Mouse (Mus musculus): ENCODE measurements at regions not wholly inside any gene's neighbourhood (a gene's known extent, or its start where the extent isn't known, plus 50 kb on each side); places are given as distances from the start of the nearest gene placed in this dataset.

- DNase-seq (ENCODE audit: low spot score in 2 of 2) = no peak
- intact Hi-C loops (cut with DNase I) = no loop called here
These were observed 203.1 kb downstream of the Pten start for GRCm38 (mm10) chr19:32960196-32960947.

GRCm38 (mm10) chr19:32961525-32961924 is 204.2 kb downstream of the Pten start:
- intact Hi-C loops (cut with DNase I) = no loop called here
- no peak for DNase-seq (ENCODE audit: low spot score in 2 of 2)

- intact Hi-C loops (cut with DNase I) = no loop called here
- no peak for DNase-seq (ENCODE audit: low spot score in 2 of 2)
These were observed 206.7 kb downstream of the Pten start for GRCm38 (mm10) chr19:32963983-32964382.

GRCm38 (mm10) chr19:32965488-32965887 is 208.2 kb downstream of the Pten start:
- intact Hi-C loops (cut with DNase I) = no loop called here
- DNase-seq (ENCODE audit: low spot score in 2 of 2) = no peak

GRCm38 (mm10) chr19:32969213-32969776 is 212.0 kb downstream of the Pten start:
- intact Hi-C loops (cut with DNase I) = no loop called here
- DNase-seq (ENCODE audit: low spot score in 2 of 2) = no peak

GRCm38 (mm10) chr19:32972116-32972515 is 214.8 kb downstream of the Pten start:
- no peak for DNase-seq (ENCODE audit: low spot score in 2 of 2)
- intact Hi-C loops (cut with DNase I) = no loop called here

- intact Hi-C loops (cut with DNase I) = no loop called here
- DNase-seq (ENCODE audit: low spot score in 2 of 2) = no peak
These were observed 215.8 kb downstream of the Pten start for GRCm38 (mm10) chr19:32973130-32973529.

DNA sequence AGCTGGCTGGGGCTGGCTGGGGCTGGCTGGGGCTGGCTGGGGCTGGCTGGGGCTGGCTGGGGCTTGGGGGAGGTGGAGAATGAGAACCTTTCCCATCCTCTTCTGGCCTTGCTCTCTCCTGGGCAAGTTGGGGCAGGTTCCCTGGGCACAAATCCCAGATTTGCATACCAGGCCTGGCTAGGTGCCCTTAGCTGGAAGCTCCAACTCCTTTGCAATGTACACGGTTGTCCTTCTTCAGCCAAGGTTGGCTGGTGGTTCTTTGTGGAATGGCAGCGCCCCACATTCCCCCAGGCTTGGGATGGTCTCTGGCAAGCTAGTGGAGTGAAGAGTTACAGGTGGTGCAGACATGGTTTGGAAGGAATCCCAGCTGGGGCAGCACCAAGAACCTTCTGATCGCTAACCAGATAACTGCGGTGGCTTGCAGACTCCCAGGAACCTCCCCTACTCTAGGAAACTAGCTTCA is 217.5 kb downstream of the Pten start:
- intact Hi-C loops (cut with DNase I) = no loop called here
- DNase-seq (ENCODE audit: low spot score in 2 of 2) = no peak

DNA sequence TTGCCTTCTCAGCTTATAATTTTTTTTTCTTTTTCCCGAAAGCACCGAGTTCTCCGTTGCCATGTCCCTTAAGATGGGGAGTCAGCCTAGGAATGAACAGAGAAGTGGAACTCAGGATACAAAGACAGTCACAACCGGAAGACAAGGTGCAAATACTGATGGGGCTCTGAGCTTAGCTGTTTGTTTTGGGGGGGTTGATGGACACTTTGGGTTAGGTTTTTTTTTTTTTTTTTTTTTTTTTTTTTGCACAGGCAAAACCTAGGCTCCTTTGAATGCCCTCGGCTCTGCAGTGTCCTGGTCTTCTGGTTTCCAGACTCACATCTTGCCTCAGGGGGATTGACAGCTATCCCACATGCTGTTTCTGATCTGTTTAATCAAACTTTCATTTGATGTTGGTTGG is 218.0 kb downstream of the Pten start:
- intact Hi-C loops (cut with DNase I) = no loop called here
- DNase-seq (ENCODE audit: low spot score in 2 of 2) = no peak

DNA sequence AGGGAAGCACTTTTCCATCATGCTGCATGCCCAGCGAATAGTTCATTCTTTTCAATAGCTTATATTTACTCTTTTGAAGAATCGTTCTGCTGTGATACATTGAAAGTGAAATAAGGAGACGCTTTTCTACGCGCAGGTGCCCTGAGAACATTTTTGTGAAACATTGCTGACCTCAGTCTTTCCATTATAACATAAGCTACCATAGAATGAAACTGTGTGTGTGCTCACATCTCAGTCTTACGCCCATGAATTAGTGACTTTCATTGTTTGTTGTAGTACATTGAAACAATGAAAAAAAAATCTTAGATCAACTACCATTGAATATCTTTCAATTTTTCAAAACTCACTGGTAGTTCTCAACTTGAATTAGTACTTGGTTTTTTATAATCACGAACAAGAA is 219.2 kb downstream of the Pten start:
- intact Hi-C loops (cut with DNase I) = no loop called here
- DNase-seq (ENCODE audit: low spot score in 2 of 2) = no peak

GRCm38 (mm10) chr19:32978037-32978745 is 220.9 kb downstream of the Pten start:
- intact Hi-C loops (cut with DNase I) = no loop called here
- no peak for DNase-seq (ENCODE audit: low spot score in 2 of 2)

DNA sequence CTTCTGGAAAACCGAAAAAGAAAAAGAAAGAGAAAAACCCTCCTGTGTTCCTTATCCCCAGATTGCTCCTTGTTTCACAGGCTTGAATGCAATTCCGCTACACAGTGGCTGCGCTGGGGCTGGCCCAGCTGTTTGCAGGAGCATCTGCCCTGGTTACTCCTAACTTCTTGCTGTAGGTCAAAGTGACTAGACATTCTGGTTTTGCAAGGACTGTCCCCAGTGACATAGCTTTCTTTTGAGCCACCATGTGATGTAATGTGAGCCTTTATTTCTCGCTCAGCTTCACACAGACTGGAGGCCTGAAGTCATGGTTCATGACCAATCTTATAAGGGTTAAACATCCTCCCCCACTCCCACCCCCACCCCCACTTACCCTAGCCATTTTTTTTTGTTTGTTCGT is 222.8 kb downstream of the Pten start:
- intact Hi-C loops (cut with DNase I) = no loop called here
- DNase-seq (ENCODE audit: low spot score in 2 of 2) = no peak

DNA sequence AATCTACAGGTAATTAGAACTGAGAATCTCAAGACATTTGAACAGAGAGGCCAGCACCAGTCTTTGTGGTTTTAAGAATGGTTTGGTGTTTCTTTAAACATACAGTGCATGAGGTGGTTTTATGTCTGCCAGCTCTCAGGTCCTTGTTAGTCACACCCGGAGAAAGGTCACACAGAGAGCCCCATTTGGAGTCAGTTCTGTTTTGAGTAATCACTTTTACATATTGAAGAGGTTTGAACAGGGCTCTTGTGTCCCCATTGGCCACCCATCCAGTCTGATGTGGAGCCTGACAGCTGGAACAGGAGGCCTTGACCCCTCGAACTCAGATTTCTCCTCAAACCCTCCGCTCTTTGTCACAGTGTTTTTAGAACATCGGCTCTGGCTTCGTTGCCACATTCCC is 231.4 kb downstream of the Pten start:
- no peak for DNase-seq (ENCODE audit: low spot score in 2 of 2)
- intact Hi-C loops (cut with DNase I) = no loop called here

GRCm38 (mm10) chr19:32989346-32989745 is 232.0 kb downstream of the Pten start:
- intact Hi-C loops (cut with DNase I) = no loop called here
- no peak for DNase-seq (ENCODE audit: low spot score in 2 of 2)

GRCm38 (mm10) chr19:32990576-32990975 is 233.3 kb downstream of the Pten start:
- DNase-seq (ENCODE audit: low spot score in 2 of 2) = no peak
- intact Hi-C loops (cut with DNase I) = no loop called here

GRCm38 (mm10) chr19:32998576-32999170 is 241.4 kb downstream of the Pten start:
- no peak for DNase-seq (ENCODE audit: low spot score in 2 of 2)
- intact Hi-C loops (cut with DNase I) = loop anchor here (5.0 kb wide), 1 partner anchor 56 kb away; no protein-coding TSS in a partner anchor

DNA sequence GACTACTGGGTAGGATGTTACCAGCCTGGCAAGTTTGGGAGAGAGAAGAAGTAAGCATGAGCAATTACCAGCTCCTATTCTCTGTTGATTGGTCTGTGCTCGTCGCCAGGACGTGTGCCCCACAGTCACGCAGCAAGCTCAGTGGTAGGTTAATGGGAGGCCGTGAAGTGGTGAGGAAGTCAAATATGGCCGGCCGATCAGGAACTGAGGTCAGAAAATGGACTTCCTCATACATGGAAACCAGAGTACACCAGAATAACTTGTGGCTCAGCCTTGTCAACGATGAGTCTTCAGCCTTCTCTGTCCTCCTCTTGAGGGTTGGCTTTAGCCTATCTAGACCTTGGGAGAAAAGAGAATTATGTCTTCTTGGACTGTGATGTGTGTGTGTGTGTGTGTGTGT is 250.3 kb downstream of the Pten start:
- intact Hi-C loops (cut with DNase I) = no loop called here

DNA sequence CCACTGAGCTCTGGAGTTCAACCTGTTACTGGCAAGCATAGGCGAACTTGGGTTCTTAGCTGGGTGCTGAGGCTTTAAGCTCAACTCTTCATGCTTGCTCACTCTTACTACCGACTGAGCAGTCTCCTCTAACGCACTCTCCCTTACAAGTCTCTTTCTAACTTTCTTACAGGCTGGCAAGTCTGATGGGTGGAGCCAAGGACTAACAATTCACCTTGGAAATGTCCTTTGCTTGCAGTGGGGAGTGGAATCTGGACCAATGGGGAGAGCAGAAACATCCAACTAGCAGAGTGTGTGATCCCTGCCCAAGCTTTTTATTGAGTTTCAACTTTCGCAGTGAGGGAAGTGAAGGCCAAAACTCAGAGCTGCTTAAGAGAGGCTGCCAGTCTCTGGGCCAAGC is 250.8 kb downstream of the Pten start:
- DNase-seq (ENCODE audit: low spot score in 2 of 2) = no peak
- intact Hi-C loops (cut with DNase I) = no loop called here

More for the DNA sequence above, 250.3 kb downstream of the Pten start:
- DNase-seq (ENCODE audit: low spot score in 2 of 2) = no peak

DNA sequence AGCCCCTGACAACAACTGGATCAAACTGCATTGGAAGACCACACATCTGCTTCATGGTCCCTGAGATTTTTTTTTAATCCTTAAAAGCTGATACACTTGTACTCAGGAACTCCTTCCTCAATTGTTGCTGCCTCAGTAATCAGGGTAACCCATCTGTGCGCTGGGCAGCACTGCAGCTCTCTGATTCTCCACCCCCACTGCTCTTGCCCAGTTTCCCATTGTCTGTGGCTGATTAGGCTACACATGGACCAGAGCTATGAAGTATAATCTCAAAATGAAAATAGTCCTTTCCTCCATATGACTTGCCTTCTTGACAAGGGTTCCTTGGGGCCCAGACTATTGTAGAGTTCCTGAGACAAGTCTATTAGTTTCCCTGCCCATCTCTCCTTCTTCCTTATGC is 251.5 kb downstream of the Pten start:
- intact Hi-C loops (cut with DNase I) = no loop called here

GRCm38 (mm10) chr19:33010886-33011446 is 253.7 kb downstream of the Pten start:
- intact Hi-C loops (cut with DNase I) = no loop called here
- DNase-seq (ENCODE audit: low spot score in 2 of 2) = no peak

More for the DNA sequence above, 251.5 kb downstream of the Pten start:
- DNase-seq (ENCODE audit: low spot score in 2 of 2) = no peak

All from left cerebral cortex, postnatal 25 days (tissue).